Mouse (Mus musculus) gastrocnemius, postnatal 4 days (tissue): ENCODE data around the gene Ctcfl. TPM values are rescaled to one million over a fixed set of nuclear protein-coding genes. Genes with fewer than 3 reads are reported as not detected.

ENCODE experiments used
- DNase-seq, 2 experiments: peaks; one replicate each; pipeline ENCODE4 v3.0.0; 2021 to 2022; ENCODE audit warnings: low spot score in 2 of 2, mixed read lengths in 2 of 2
- total RNA-seq, 2 experiments: library from RNA; stranded (reverse); gene quantifications; 2 replicates each; pipeline ENCODE4 v1.2.3; 2021

Ctcfl gene
- total RNA-seq, 2 experiments from 2014 or later, result 0.10 TPM; not detected in 1

- no peak for DNase-seq
Observed at GRCm38 (mm10) chr2:173049231-173049630, 70.1 kb downstream of the Ctcfl start.

GRCm38 (mm10) chr2:173048041-173048745 is 71.1 kb downstream of the Ctcfl start:
- no peak for DNase-seq

GRCm38 (mm10) chr2:173047471-173047870 is 71.9 kb downstream of the Ctcfl start:
- no peak for DNase-seq

- no peak for DNase-seq
Observed at GRCm38 (mm10) chr2:173046582-173047297, 72.6 kb downstream of the Ctcfl start.

GRCm38 (mm10) chr2:173044198-173044970 is 74.9 kb downstream of the Ctcfl start:
- DNase-seq, result no peak

Other genes with a start within 250 kb of the Ctcfl start
- gene Bmp7, start 179.2 kb downstream of the Ctcfl start, total RNA-seq, result 1 to 10 TPM; 3.7 to 3.8 TPM
- gene Spo11, start 141.8 kb downstream of the Ctcfl start, total RNA-seq, result not detected
- gene Rae1, start 119.4 kb downstream of the Ctcfl start, total RNA-seq, result 10 to 100 TPM; 41.8 to 44.4 TPM
- 100 to 1,000 TPM; 114 to 119 TPM for gene Rbm38, start 99.0 kb downstream of the Ctcfl start, total RNA-seq
- gene Pck1, start 33.5 kb upstream of the Ctcfl start, total RNA-seq, result 10 to 100 TPM; 13.9 to 59.4 TPM
- under 1 TPM; 0.52 to 0.54 TPM for gene Zbp1, start 99.4 kb upstream of the Ctcfl start, total RNA-seq
- 10 to 100 TPM; 22.6 to 25.8 TPM for gene Pmepa1, start 157.0 kb upstream of the Ctcfl start, total RNA-seq